Mouse (Mus musculus): ENCODE measurements around the gene Tpcn2.

Tpcn2 gene

DNA sequence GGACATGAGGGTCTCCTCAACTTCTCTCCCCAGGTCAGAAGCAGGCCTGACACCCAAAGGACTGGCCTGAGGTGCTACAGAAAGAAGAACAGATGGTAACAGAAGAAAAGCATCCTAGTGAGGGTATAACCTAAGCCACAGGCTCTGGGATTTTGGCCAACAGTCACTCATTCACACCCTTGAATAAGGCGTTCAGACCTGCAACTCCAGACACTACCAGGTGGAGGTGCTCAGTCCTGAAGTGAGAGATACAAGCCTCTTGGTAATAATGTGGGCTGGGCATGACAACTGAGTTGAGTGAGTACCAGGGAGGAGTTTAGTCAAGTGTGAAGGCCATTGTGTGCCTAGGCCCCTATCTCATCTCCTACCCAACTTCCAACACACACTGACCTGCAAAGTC lies 129.7 kb downstream of the Tpcn2 start:
- no peak for DNase-seq (ENCODE audit: low spot score in 2 of 2)

DNA sequence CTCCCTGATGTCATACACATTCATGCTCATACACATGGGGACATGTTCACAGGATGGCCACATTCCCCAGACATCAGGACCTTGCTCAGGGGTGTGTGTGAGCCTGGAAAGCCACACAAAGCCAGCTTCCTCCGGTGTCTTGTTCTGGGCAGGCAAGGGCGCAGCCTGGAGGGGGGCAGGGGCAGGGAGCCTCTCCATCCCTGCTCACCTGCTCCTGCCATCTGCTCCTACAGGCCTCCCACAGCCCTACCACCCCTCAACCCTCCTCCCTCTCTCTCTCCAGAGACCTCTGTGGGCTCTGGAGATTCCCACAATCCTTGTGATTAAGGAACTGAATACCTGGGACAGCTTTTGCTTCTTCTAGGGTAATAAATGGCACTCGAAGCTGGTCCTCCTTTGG lies 132.0 kb downstream of the Tpcn2 start:
- DNase-seq (ENCODE audit: low spot score in 2 of 2) = no peak

DNA sequence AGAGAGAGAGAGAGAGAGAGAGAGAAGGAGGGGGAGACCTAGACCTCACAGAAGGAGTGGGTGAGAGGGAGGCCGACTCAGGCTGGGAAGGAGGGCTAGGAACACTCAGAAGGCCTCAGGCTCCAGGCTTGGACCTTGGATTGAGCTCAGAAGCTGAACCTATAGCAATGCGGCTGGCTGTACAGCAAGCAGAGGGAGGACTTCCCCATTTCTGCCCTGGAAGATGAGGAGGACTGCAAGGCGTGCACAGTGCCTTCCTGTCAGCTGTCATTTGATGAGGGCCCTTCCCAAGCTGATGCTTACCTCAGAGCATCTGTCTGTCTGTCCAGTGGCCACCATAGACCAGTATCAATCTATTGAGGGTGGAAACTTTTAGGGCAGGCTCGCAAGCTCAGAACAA lies 134.9 kb downstream of the Tpcn2 start:
- no peak for DNase-seq (ENCODE audit: low spot score in 2 of 2)

DNA sequence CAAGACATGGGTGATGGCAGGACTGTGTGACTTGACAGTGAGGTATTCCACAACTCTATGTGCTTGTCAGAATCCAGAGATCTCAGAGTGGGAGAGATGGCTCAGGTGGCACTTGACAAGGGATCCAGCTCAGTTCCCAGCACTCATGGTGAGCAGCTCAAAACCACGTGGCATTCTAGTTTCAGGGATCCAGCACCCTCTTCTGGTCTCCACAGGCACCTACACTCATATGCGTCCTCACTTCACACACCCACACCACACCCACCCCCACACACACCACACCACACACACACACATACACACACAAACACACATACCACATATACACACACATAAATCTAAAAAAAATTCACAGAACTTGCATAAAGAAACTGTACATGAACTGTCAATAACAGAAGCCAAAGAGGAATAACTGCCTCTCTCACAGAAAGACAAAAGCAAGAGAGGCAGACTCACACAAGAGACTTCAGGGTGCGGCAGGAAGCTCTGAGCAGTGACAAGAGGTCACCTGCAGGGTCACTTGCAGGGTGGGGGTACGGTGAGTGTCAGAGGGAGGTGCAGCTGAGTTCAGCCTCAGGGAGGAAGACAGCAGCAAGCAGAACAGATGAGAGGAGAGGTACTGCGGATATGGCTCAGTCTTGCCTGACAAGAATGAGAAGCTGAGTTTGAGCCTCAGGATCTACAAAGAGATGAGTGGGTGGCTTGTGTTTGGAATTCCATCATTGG lies 135.7 kb downstream of the Tpcn2 start:
- DNase-seq (ENCODE audit: low spot score in 2 of 2) = no peak

DNA sequence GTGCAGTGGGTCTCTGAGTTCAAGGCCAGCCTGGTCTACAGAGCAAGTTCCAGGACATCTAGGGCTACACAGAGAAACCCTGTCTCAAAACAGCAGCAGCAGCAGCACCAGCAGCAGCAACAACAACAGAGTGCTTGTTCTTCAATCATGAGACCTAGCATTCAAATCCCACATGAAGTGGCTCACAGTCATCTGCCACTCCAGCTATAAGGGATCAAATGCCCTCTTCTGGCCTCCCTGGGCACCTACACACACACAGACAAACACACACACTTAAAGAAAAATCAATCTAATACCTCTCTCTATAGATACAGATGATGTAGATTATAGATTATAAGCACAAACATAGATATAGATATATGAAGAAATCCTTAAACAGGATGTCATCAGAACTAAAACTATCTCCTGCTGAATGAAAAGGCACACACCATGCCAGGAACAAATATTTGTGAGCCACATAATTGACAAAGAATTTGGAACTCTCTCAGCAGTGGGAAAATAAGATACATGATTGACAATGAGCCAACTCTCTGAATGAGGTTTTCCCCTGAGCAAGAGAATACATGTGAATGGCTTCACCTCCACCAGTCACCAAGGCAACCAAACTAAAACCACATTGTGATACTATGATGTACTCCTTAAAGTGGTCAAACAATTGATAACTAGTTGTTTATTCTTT lies 137.4 kb downstream of the Tpcn2 start:
- no peak for DNase-seq (ENCODE audit: low spot score in 2 of 2)

DNA sequence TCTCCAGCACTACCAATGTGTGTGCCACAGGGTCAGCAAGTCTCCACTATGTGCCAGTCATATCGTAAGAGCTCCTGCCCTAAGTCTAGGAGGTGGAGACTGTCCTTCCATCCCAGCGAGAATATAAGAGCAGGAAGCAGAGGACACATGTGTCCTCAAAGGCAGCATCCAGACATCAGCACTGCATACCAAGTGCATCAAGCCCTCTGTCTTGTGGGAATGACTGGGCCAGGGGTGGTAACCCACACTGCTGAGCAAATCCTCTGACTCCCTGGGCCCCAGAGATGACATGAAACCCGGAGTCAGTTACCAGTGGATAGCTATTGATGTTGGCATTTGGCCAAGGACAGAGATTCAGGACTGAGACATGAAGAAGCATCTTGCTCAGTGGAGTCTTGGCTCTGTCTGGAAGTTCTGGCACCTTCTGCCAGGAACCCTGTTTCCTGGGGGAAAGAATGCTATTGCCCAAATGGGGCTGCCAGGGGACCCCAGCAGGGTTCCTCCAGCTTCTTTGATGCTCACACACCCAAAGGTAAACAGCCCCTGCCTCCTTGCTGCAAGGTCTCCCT lies 140.2 kb downstream of the Tpcn2 start:
- DNase-seq (ENCODE audit: low spot score in 2 of 2) = no peak

DNA sequence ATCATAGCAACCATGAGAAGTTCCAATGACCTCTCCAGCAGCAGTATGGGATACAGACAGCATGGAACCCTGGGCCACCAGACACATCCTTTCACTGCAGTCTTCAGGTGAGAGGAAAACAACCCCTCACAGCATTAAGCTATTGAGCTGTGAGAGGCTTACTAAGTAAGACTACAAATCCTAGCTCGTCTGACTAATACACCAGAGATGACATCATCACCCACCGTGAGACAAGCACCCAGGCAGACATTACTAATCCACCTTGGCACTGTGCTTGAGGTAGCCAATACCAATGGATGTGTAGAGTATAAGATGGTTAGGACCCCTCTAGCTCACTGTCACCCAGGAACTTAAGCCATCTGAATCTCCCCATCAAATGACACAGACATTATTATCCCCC lies 143.2 kb downstream of the Tpcn2 start:
- DNase-seq (ENCODE audit: low spot score in 2 of 2) = no peak

DNA sequence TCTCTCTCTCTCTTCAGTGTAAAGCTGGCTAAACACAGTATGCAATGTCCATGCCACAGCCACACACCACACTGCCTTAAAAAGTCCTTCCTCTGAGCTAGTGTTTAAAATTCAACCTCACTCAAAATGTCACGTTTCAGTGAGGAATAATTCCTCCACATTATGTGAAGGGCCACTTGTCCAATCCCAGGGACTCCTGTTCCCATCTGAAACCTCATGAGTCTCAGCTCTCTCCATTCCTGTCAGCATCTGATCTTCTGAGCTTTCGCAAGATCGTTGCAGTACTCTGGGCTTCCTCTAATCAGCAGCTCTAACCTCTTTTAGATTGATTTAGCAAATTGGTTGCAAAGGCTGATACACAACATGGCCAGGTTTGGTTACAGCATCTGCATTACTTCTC lies 144.2 kb downstream of the Tpcn2 start:
- DNase-seq (ENCODE audit: low spot score in 2 of 2) = no peak

DNA sequence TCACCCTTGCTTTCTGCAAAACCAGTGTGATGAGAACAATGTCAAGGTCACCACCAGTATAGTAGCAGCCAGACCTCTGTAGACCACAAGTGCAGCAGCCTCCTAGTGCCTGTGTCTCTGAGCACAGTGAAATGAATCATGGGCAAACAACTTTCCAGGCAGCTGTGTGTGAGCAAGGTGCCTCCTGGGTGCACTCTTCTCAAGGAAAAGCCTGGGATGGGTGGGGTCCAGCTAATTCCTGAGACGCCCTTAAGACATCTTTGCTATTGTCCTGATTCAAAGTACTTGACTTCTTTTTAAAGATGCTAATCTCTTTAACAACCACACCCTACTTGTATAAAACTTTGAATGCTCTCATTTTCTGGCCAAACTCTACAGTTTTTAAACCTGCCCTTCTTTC lies 144.7 kb downstream of the Tpcn2 start:
- DNase-seq (ENCODE audit: low spot score in 2 of 2) = no peak

DNA sequence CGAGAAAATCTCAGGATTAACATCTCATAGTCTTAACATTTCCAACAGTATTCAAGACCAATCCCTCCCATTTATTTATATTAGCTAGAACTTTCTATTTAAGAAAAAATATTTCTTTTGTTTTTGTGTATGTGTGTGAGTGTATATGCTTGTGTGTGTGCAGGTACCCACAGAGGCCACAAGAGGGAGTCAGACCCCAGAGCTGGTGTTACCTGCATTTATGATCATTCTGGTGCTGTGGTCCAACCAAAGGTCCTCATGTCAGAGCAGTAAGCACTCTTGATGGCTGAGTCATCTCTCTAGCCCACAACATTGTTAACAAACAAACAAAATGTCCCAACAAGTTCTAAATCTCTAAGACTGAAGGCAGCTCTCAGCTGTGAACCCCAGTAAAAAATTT lies 145.9 kb downstream of the Tpcn2 start:
- no peak for DNase-seq (ENCODE audit: low spot score in 2 of 2)

DNA sequence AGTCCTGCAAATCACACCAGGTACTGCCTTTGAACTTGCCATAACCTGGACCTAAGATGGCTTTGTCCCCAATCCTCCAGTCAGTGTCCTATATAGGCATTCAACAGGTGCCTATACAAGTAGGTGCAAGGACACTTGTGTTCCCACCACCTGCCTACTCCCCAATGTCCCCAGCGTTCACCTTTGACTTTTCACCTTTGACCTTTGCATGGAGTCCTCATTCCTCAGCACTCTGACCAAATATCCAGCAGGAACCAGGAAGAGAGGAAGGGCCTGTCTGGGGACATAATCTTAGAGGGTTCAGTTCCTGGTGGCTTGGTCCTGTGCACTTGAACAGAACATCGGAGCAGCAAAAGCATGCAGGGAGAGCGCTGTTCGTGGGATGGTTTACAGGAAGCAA lies 147.0 kb downstream of the Tpcn2 start:
- no peak for DNase-seq (ENCODE audit: low spot score in 2 of 2)

Data from spleen, postnatal 10 days (tissue).